Mouse (Mus musculus) intestine, postnatal 0 days (tissue): Measurements from ENCODE around the gene Ugt1a5. TPM values are rescaled to one million over a fixed set of nuclear protein-coding genes. Genes with fewer than 3 reads are reported as not detected.

Source experiments
- ATAC-seq: fragments of 200-750 bp; cut with Nextera tagmentation; 2 replicates; pipeline ENCODE4 v1.8.0; 2017; ENCODE audit warnings: mild to moderate bottlenecking, moderate TSS enrichment, moderate library complexity
- H3K27ac ChIP-seq: fragments of 300-500 bp; sonication (generic); 2 replicates; pipeline ENCODE4 v1.5.1; 2014; ENCODE audit warnings: mild to moderate bottlenecking, low read depth, low read length, moderate library complexity
- H3K27me3 ChIP-seq: fragments of 300-500 bp; sonication (generic); replicated peaks from 2 replicates; pipeline ENCODE4 v1.6.1; 2014; ENCODE audit warnings: low read length, mixed read lengths; ENCODE audit not compliant: control insufficient read depth, insufficient read depth
- H3K36me3 ChIP-seq: fragments of 300-500 bp; sonication (generic); 2 replicates; pipeline ENCODE4 v1.6.1; 2014; ENCODE audit warnings: mild to moderate bottlenecking, moderate library complexity; ENCODE audit not compliant: control insufficient read depth, insufficient read depth
- H3K4me1 ChIP-seq: fragments of 300-500 bp; sonication (generic); replicated peaks from 2 replicates; pipeline ENCODE4 v1.6.1; 2014; ENCODE audit warnings: antibody characterized with exemption, low read length, mixed read lengths; ENCODE audit not compliant: control insufficient read depth, insufficient read depth
- H3K4me2 ChIP-seq: fragments of 300-500 bp; sonication (generic); replicated peaks from 2 replicates; pipeline ENCODE4 v1.6.1; 2014; ENCODE audit warnings: low read depth, mild to moderate bottlenecking, moderate library complexity
- H3K4me3 ChIP-seq: fragments of 300-500 bp; sonication (generic); 2 replicates; pipeline ENCODE4 v1.5.1; 2014; ENCODE audit warnings: low read depth, low read length
- H3K9ac ChIP-seq: fragments of 300-500 bp; sonication (generic); 2 replicates; pipeline ENCODE4 v1.6.1; 2014; ENCODE audit warnings: mild to moderate bottlenecking, low read depth, low read length
- H3K9me3 ChIP-seq: fragments of 300-500 bp; sonication (generic); 2 replicates; pipeline ENCODE4 v1.6.1; 2016; ENCODE audit warnings: mixed run types; ENCODE audit not compliant: control insufficient read depth
- CTCF ChIP-seq: sonication (generic); IDR thresholded peaks from 2 replicates; pipeline ENCODE4 v1.5.1; 2016; ENCODE audit warnings: low read depth, mild to moderate bottlenecking, control low read depth, antibody characterized with exemption, moderate library complexity
- WGBS: fragments of 180-500 bp; shearing (Covaris S2); extraction: QIAGEN DNeasy Blood & Tissue Kit; methylation state at CpG from one replicate; pipeline ENCODE4 v1.1.7; 2014; 5-methylcytosine and 5-hydroxymethylcytosine counted together
- polyA plus RNA-seq: library from polyadenylated mRNA; unstranded; fragments of >200 nt; fragmentation: Nextera tagmentation; extraction: Ambion mirVana; gene quantifications from 2 replicates; pipeline ENCODE4 v1.2.1, GENCODE M21; 2015

The Ugt1a5 gene
- polyA plus RNA-seq, 1 experiment from 2014 or later = not detected

DNA sequence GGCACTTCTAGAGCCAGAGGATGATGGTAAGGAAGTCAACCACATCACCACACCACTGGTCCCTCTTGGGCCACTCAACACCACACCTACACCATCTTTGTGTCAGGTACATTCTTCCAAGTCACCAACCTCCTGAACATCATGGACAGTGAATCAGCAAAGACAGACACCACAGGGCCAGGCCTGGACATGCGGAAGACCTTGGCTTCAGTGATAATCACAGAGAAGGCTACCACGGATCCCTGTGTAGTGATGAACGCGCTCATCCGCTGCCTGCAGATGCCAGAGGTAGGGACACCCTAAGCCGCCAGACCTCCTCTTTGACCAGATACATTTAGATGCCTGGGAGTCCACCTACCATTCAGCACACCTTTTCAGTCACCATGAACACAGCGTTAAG, 62.3 kb downstream of the Ugt1a5 start:
- H3K9me3 ChIP-seq = peaks cover 50% of the 10 kb centered on the region
- no peak for ATAC-seq
- TF ChIP-seq CTCF = no peak

DNA sequence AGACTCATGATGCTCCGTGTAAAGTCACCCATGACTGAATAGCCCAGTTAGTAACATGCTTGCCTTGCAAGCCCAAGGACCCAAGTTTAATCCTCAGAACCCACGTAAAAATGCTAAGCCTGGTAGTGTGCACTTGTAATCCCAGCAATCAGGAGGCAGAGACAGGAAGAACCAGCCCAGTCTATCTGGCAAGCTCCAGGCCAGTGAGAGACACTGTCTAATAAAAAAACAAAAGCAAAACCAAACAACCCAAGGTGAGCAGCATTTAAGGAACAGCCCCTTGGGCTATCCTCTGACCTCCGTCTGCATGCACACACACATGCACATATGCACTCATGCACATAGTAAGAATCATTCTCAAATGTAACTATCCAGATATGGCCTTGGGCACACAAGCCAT, 63.8 kb downstream of the Ugt1a5 start:
- H3K4me2 ChIP-seq = no peak overlapping the region
- 79% methylated on average over 3 of the region's 3 CpGs for WGBS
- H3K4me3 ChIP-seq = no peak overlapping the region
- no peak overlapping the region for H3K9ac ChIP-seq
- H3K4me1 ChIP-seq = no peaks in the 10 kb centered on the region
- H3K27ac ChIP-seq = no peak overlapping the region
- no peaks in the 10 kb centered on the region for H3K27me3 ChIP-seq
- TF ChIP-seq CTCF = no peak
- H3K9me3 ChIP-seq = peaks cover 54% of the 10 kb centered on the region
- no peaks in the 10 kb centered on the region for H3K36me3 ChIP-seq
- no peak for ATAC-seq

More for the DNA sequence above, 62.3 kb downstream of the Ugt1a5 start:
- Histone ChIP-seq H3K27me3 (no peaks in the 10 kb centered on the region), H3K36me3 (no peaks in the 10 kb centered on the region), H3K4me1 (no peaks in the 10 kb centered on the region), H3K4me2 (no peak overlapping the region), H3K4me3 (no peak overlapping the region), H3K27ac (no peak overlapping the region), H3K9ac (no peak overlapping the region)
- WGBS = 69% methylated on average over 7 of the region's 7 CpGs

DNA sequence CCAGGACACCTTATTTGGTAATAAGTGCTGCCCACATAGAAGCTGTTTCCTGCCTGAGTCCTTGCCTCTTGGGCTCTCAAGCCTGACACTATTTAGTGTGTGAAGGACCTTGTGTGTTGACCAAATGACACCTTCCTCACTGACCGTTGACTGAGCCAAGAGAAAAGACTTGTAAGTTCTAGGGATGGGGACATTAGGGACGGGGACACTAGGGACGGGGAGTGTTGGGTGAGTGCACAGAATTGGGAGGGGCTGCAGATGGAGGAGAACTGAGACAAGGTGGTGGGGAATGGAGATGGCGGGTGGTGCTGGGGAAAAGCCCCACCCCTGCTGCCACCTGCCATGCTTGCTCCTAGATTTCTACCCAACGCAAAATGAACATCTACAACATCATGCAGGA, 64.2 kb downstream of the Ugt1a5 start:
- no peaks in the 10 kb centered on the region for H3K36me3 ChIP-seq
- H3K9me3 ChIP-seq = peaks cover 57% of the 10 kb centered on the region

DNA sequence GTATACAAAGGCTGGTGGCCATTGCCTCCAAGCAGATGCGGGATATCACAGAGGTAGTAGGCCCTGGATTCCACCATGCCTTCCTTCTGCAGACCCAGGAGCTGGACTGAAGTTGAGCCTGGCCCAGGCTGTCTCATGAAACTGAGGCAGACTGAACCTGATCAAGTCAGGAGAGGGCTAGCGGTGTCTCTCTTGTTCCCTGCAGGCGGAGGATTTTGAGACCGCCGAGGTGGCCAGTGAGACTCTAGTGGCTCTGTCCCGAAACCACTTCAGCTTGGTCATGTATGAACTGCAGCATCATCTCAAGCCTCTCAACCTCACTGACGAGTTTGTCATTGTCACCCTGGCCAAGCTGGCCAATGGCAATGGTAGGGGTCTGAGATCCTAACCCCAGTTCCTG, 64.6 kb downstream of the Ugt1a5 start:
- Histone ChIP-seq H3K9me3 (peaks cover 60% of the 10 kb centered on the region), H3K4me1 (no peaks in the 10 kb centered on the region), H3K4me2 (no peak overlapping the region), H3K27ac (no peak overlapping the region), H3K36me3 (no peaks in the 10 kb centered on the region), H3K4me3 (no peak overlapping the region), H3K9ac (no peak overlapping the region), H3K27me3 (no peaks in the 10 kb centered on the region)
- no peak for ATAC-seq
- 71% methylated on average over 7 of the region's 7 CpGs for WGBS
- TF ChIP-seq CTCF = no peak

More for the DNA sequence above, 64.2 kb downstream of the Ugt1a5 start:
- 86% methylated on average over 5 of the region's 5 CpGs for WGBS
- no peak for TF ChIP-seq CTCF
- Histone ChIP-seq H3K27ac (no peak overlapping the region), H3K9ac (no peak overlapping the region), H3K4me3 (no peak overlapping the region), H3K27me3 (no peaks in the 10 kb centered on the region), H3K4me1 (no peaks in the 10 kb centered on the region), H3K4me2 (no peak overlapping the region)
- ATAC-seq = no peak

DNA sequence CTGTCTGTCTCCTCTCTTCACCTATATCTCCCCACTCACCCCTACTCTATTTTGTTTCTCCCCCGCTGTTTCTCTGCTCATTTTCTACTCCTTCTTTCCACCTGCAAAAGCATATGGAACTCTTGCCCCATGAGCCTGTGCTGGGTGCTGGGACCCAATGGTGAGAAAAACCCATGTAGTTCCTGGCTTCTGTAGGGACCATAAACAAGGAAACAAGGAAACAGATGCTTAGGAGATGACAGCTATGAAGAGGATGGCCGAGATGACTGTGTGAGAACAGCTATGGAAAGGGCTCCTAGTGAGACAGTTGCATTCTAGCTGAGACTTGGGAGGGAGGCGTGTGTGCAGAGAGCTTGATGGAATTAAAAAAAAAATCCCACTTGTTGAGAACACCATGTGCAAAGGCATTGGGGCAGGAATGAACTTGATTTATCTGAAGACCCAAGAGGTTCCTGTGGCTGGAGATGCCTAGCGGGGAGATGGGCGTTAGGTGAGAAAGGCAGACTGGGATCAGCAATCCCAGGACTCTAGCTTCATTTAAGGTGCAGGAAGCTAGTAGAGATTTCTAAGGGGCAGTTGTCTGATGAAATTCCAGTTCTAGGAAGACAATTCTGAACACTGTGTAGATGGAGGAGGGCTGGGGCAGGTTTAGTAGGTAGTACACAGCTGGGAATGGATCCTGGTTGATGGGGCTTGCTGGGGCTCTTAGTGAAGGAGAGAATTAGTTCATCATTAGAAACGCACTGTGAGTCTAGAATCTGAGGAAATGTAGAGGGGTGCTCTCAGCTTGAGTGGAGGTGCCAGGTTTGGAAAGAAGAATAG, 65.4 kb downstream of the Ugt1a5 start:
- peaks cover 56% of the 10 kb centered on the region for H3K9me3 ChIP-seq
- no peaks in the 10 kb centered on the region for H3K4me1 ChIP-seq
- no peak for ATAC-seq
- WGBS = 76% methylated on average over 6 of the region's 6 CpGs
- H3K27ac ChIP-seq = no peak overlapping the region
- H3K27me3 ChIP-seq = no peaks in the 10 kb centered on the region
- no peak overlapping the region for H3K9ac ChIP-seq
- no peaks in the 10 kb centered on the region for H3K36me3 ChIP-seq
- TF ChIP-seq CTCF = no peak
- H3K4me3 ChIP-seq = no peak overlapping the region
- H3K4me2 ChIP-seq = no peak overlapping the region

DNA sequence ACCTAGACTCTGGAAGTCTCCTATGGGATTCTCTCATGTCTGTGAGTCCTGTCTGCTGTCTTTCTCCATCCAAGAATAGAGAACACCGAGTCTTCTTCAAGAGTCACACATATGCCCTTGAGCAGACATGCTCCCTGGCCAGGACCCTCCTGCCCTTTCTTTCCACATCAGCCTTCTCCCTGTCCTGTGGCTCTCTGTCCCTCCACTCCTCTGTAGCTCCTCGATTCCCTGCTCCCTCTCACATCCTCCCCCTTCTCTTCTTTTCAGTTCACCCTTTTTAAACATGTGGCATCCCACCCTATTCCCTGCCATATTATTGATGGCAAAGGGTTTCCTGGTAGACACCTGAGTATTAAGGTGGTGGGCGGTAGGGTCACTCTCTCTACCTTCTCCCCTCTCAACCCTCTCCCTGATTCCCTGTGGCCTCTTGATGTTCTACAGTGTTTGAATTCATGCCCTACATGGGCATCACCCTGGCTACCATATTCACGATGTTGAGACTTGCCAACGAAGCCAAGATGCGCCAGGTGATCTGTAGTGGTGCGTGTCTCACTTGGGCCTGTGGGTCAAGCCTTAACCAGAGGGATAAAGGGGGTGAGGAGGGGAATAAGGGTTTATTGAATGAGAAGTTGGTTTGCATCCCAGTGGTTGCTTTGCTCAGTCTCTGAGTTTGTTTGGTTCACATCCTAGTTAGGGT, 66.1 kb downstream of the Ugt1a5 start:
- H3K4me1 ChIP-seq = no peaks in the 10 kb centered on the region
- no peaks in the 10 kb centered on the region for H3K27me3 ChIP-seq
- WGBS = 63% methylated on average over 7 of the region's 7 CpGs
- no peaks in the 10 kb centered on the region for H3K36me3 ChIP-seq
- peaks cover 49% of the 10 kb centered on the region for H3K9me3 ChIP-seq
- ATAC-seq = no peak
- no peak for TF ChIP-seq CTCF
- H3K9ac ChIP-seq = no peak overlapping the region
- no peak overlapping the region for H3K4me3 ChIP-seq
- no peak overlapping the region for H3K27ac ChIP-seq
- no peak overlapping the region for H3K4me2 ChIP-seq
